Mouse (Mus musculus): Measurements from ENCODE around the gene Atp13a5. TPM values are rescaled to one million over a fixed set of nuclear protein-coding genes. Genes with fewer than 3 reads are reported as not detected.

Gene Atp13a5
- polyA plus RNA-seq, 1 experiment, result 10.0 TPM

- H3K4me3 ChIP-seq (ENCODE audit: insufficient read depth, low read length), result peak within 1 kb of the TSS; percentile 52
- TF ChIP-seq CTCF (IDR thresholded peaks at IDR 0.05; ENCODE audit: extremely low read depth, insufficient read depth, low read length), result no peak
- TF ChIP-seq POLR2A (IDR thresholded peaks at IDR 0.05; ENCODE audit: extremely low read depth, insufficient read depth, low read length), result peak; percentile 38; the same call in 1 of the 2 replicates
- peak within 1 kb of the TSS; percentile 26 for H3K27ac ChIP-seq (ENCODE audit: insufficient read depth, low read length)
- H3K4me1 ChIP-seq (ENCODE audit: control insufficient read depth, insufficient read depth, low read length), result peaks cover under 1% of the 10 kb centered on the region; the same call in 1 of the 2 replicates
These were observed 168.7 kb downstream of the Atp13a5 start, which contains the start of gene Hrasls for GRCm38 (mm10) chr16:29209605-29210411. Gene Hrasls, plus strand, starts transcription at chr16:29209695.

- Histone ChIP-seq H3K4me1 (ENCODE audit: control insufficient read depth, insufficient read depth, low read length) (peaks cover 2% of the 10 kb centered on the region; the same call in 1 of the 2 replicates), H3K27ac (ENCODE audit: insufficient read depth, low read length) (no peak overlapping the region; the same call in 1 of the 2 replicates), H3K4me3 (ENCODE audit: insufficient read depth, low read length) (no peak overlapping the region)
- TF ChIP-seq CTCF (IDR thresholded peaks at IDR 0.05; ENCODE audit: extremely low read depth, insufficient read depth, low read length), result no peak
These were observed 169.7 kb downstream of the Atp13a5 start for GRCm38 (mm10) chr16:29208841-29209240.

- TF ChIP-seq CTCF (IDR thresholded peaks at IDR 0.05; ENCODE audit: extremely low read depth, insufficient read depth, low read length), result no peak
- no peak for TF ChIP-seq POLR2A (IDR thresholded peaks at IDR 0.05; ENCODE audit: extremely low read depth, insufficient read depth, low read length)
- no peak overlapping the region for H3K4me3 ChIP-seq (ENCODE audit: insufficient read depth, low read length)
- H3K27ac ChIP-seq (ENCODE audit: insufficient read depth, low read length), result no peak overlapping the region
- peaks cover 2% of the 10 kb centered on the region; the same call in 1 of the 2 replicates for H3K4me1 ChIP-seq (ENCODE audit: control insufficient read depth, insufficient read depth, low read length)
These were observed 173.0 kb downstream of the Atp13a5 start for GRCm38 (mm10) chr16:29205581-29205980.

GRCm38 (mm10) chr16:29204875-29205274 is 173.7 kb downstream of the Atp13a5 start:
- no peak for TF ChIP-seq POLR2A (IDR thresholded peaks at IDR 0.05; ENCODE audit: extremely low read depth, insufficient read depth, low read length)
- no peak for TF ChIP-seq CTCF (IDR thresholded peaks at IDR 0.05; ENCODE audit: extremely low read depth, insufficient read depth, low read length)
- H3K27ac ChIP-seq (ENCODE audit: insufficient read depth, low read length), result no peak overlapping the region
- H3K4me3 ChIP-seq (ENCODE audit: insufficient read depth, low read length), result no peak overlapping the region
- peaks cover 2% of the 10 kb centered on the region; the same call in 1 of the 2 replicates for H3K4me1 ChIP-seq (ENCODE audit: control insufficient read depth, insufficient read depth, low read length)

GRCm38 (mm10) chr16:29201146-29201545 is 177.4 kb downstream of the Atp13a5 start:
- Histone ChIP-seq H3K27ac (ENCODE audit: insufficient read depth, low read length) (no peak overlapping the region), H3K4me3 (ENCODE audit: insufficient read depth, low read length) (no peak overlapping the region), H3K4me1 (ENCODE audit: control insufficient read depth, insufficient read depth, low read length) (peaks cover 2% of the 10 kb centered on the region; the same call in 1 of the 2 replicates)
- TF ChIP-seq CTCF (IDR thresholded peaks at IDR 0.05; ENCODE audit: extremely low read depth, insufficient read depth, low read length) (no peak), POLR2A (IDR thresholded peaks at IDR 0.05; ENCODE audit: extremely low read depth, insufficient read depth, low read length) (no peak)

- no peaks in the 10 kb centered on the region for H3K4me1 ChIP-seq (ENCODE audit: control insufficient read depth, insufficient read depth, low read length)
- TF ChIP-seq CTCF (IDR thresholded peaks at IDR 0.05; ENCODE audit: extremely low read depth, insufficient read depth, low read length) (no peak), POLR2A (IDR thresholded peaks at IDR 0.05; ENCODE audit: extremely low read depth, insufficient read depth, low read length) (no peak)
- H3K4me3 ChIP-seq (ENCODE audit: insufficient read depth, low read length), result no peak overlapping the region
- no peak overlapping the region for H3K27ac ChIP-seq (ENCODE audit: insufficient read depth, low read length)
These were observed 180.1 kb downstream of the Atp13a5 start for GRCm38 (mm10) chr16:29198461-29198860.

- Histone ChIP-seq H3K4me1 (ENCODE audit: control insufficient read depth, insufficient read depth, low read length) (no peaks in the 10 kb centered on the region), H3K4me3 (ENCODE audit: insufficient read depth, low read length) (no peak overlapping the region), H3K27ac (ENCODE audit: insufficient read depth, low read length) (no peak overlapping the region)
- TF ChIP-seq CTCF (IDR thresholded peaks at IDR 0.05; ENCODE audit: extremely low read depth, insufficient read depth, low read length) (no peak), POLR2A (IDR thresholded peaks at IDR 0.05; ENCODE audit: extremely low read depth, insufficient read depth, low read length) (no peak)
These were observed 183.4 kb downstream of the Atp13a5 start for GRCm38 (mm10) chr16:29195156-29195555.

GRCm38 (mm10) chr16:29193981-29194380 is 184.6 kb downstream of the Atp13a5 start:
- no peak for TF ChIP-seq CTCF (IDR thresholded peaks at IDR 0.05; ENCODE audit: extremely low read depth, insufficient read depth, low read length)
- TF ChIP-seq POLR2A (IDR thresholded peaks at IDR 0.05; ENCODE audit: extremely low read depth, insufficient read depth, low read length), result no peak

GRCm38 (mm10) chr16:29192911-29193310 is 185.6 kb downstream of the Atp13a5 start:
- no peaks in the 10 kb centered on the region for H3K4me1 ChIP-seq (ENCODE audit: control insufficient read depth, insufficient read depth, low read length)
- H3K4me3 ChIP-seq (ENCODE audit: insufficient read depth, low read length), result no peak overlapping the region
- no peak for TF ChIP-seq POLR2A (IDR thresholded peaks at IDR 0.05; ENCODE audit: extremely low read depth, insufficient read depth, low read length)
- no peak for TF ChIP-seq CTCF (IDR thresholded peaks at IDR 0.05; ENCODE audit: extremely low read depth, insufficient read depth, low read length)
- H3K27ac ChIP-seq (ENCODE audit: insufficient read depth, low read length), result no peak overlapping the region

More at GRCm38 (mm10) chr16:29193981-29194380, 184.6 kb downstream of the Atp13a5 start:
- Histone ChIP-seq H3K4me1 (ENCODE audit: control insufficient read depth, insufficient read depth, low read length) (no peaks in the 10 kb centered on the region), H3K4me3 (ENCODE audit: insufficient read depth, low read length) (no peak overlapping the region), H3K27ac (ENCODE audit: insufficient read depth, low read length) (no peak overlapping the region)

Other genes with a start within 250 kb of the Atp13a5 start
- 18.7 and 20.4 TPM in 2 replicates for gene Hrasls, start 169.0 kb downstream of the Atp13a5 start, polyA plus RNA-seq (2012; rRNA removed)
- gene Atp13a4, start 166.1 kb upstream of the Atp13a5 start, polyA plus RNA-seq (2012; rRNA removed), result 15.6 and 17.9 TPM in 2 replicates
- 52.2 and 52.6 TPM in 2 replicates for gene Opa1, start 200.6 kb upstream of the Atp13a5 start, polyA plus RNA-seq (2012; rRNA removed)